Mouse (Mus musculus) myocyte (in vitro differentiated cells): ENCODE results near the gene Tbx5. TPM values are rescaled to one million over a fixed set of nuclear protein-coding genes. Genes with fewer than 3 reads are reported as not detected.

Experiments
- H3K27me3 ChIP-seq: one replicate; pipeline ENCODE4 v1.6.1; 2011; ENCODE audit not compliant: control insufficient read depth, insufficient read depth, insufficient read length
- H3K36me3 ChIP-seq: one replicate; pipeline ENCODE4 v1.6.1; 2011; ENCODE audit not compliant: control insufficient read depth, insufficient read depth
- H3K4me2 ChIP-seq: one replicate; pipeline ENCODE4 v1.6.1; 2011; ENCODE audit warnings: low read depth, control low read depth
- H3K4me3 ChIP-seq: one replicate; pipeline ENCODE4 v1.5.1; 2011; ENCODE audit warnings: mild to moderate bottlenecking, control low read depth, moderate library complexity
- H3K79me2 ChIP-seq: one replicate; pipeline ENCODE4 v1.6.1; 2011; ENCODE audit not compliant: control insufficient read depth, insufficient read depth
- H3ac ChIP-seq: one replicate; pipeline ENCODE4 v1.6.1; 2011; ENCODE audit not compliant: control insufficient read depth, insufficient read length
- CEBPB ChIP-seq: IDR thresholded peaks from 2 replicates; pipeline ENCODE4 v1.6.1; 2011; ENCODE audit warnings: mild to moderate bottlenecking, moderate library complexity; ENCODE audit not compliant: poor library complexity, insufficient read depth, severe bottlenecking
- E2F4 ChIP-seq: IDR thresholded peaks from one replicate; pipeline ENCODE4 v1.6.1; 2011; ENCODE audit warnings: mild to moderate bottlenecking, control low read depth, moderate library complexity; ENCODE audit not compliant: insufficient read depth
- MAX ChIP-seq: IDR thresholded peaks from one replicate; pipeline ENCODE4 v1.6.1; 2011; ENCODE audit warnings: low read depth, mild to moderate bottlenecking, control low read depth
- MYOD1 ChIP-seq, 3 experiments: IDR thresholded peaks; one replicate each; pipeline ENCODE4 v1.6.1; 2011; ENCODE audit warnings: control low read depth in 2 of 3, low read depth in 2 of 3, mild to moderate bottlenecking in 2 of 3, moderate library complexity in 1 of 3; ENCODE audit not compliant: insufficient read length in 2 of 3, control insufficient read depth in 1 of 3
- MYOG ChIP-seq, 3 experiments: IDR thresholded peaks; one replicate each; pipeline ENCODE4 v1.6.1; 2011; ENCODE audit warnings: control low read depth in 2 of 3, low read depth in 2 of 3, mild to moderate bottlenecking in 2 of 3; ENCODE audit not compliant: insufficient read length in 2 of 3, control insufficient read depth in 1 of 3, insufficient read depth in 1 of 3
- POLR2A ChIP-seq: IDR thresholded peaks from one replicate; pipeline ENCODE4 v1.6.1; 2011; ENCODE audit warnings: low read depth, mild to moderate bottlenecking, control low read depth, moderate library complexity; ENCODE audit not compliant: insufficient read length
- POLR2AphosphoS2 ChIP-seq: IDR thresholded peaks from one replicate; pipeline ENCODE4 v1.6.1; 2011; ENCODE audit warnings: low read depth, control low read depth; ENCODE audit not compliant: insufficient read length
- REST ChIP-seq: IDR thresholded peaks from one replicate; pipeline ENCODE4 v1.6.1; 2011; ENCODE audit warnings: mild to moderate bottlenecking, control low read depth, moderate library complexity; ENCODE audit not compliant: insufficient read depth, insufficient read length
- SRF ChIP-seq: IDR thresholded peaks from one replicate; pipeline ENCODE4 v1.6.1; 2011; ENCODE audit warnings: low read depth; ENCODE audit not compliant: control insufficient read depth, insufficient read length
- TCF12 ChIP-seq: IDR thresholded peaks from one replicate; pipeline ENCODE4 v1.6.1; 2011; ENCODE audit warnings: mild to moderate bottlenecking, control low read depth; ENCODE audit not compliant: poor library complexity, insufficient read depth, severe bottlenecking
- TCF3 ChIP-seq: IDR thresholded peaks from one replicate; pipeline ENCODE4 v1.6.1; 2011; ENCODE audit warnings: low read depth, control low read depth; ENCODE audit not compliant: insufficient read length
- USF1 ChIP-seq: IDR thresholded peaks from one replicate; pipeline ENCODE4 v1.6.1; 2011; ENCODE audit warnings: low read depth, mild to moderate bottlenecking, control low read depth, moderate library complexity
- polyA plus RNA-seq: library from polyadenylated mRNA; unstranded; fragments of >200 nt; fragmentation: generic; extraction: Trizol; gene quantifications from one replicate; pipeline ENCODE4 v1.2.1, GENCODE M21; 2012; ENCODE audit warnings: missing spikeins

Gene Tbx5
- polyA plus RNA-seq, 1 experiment = not detected

DNA sequence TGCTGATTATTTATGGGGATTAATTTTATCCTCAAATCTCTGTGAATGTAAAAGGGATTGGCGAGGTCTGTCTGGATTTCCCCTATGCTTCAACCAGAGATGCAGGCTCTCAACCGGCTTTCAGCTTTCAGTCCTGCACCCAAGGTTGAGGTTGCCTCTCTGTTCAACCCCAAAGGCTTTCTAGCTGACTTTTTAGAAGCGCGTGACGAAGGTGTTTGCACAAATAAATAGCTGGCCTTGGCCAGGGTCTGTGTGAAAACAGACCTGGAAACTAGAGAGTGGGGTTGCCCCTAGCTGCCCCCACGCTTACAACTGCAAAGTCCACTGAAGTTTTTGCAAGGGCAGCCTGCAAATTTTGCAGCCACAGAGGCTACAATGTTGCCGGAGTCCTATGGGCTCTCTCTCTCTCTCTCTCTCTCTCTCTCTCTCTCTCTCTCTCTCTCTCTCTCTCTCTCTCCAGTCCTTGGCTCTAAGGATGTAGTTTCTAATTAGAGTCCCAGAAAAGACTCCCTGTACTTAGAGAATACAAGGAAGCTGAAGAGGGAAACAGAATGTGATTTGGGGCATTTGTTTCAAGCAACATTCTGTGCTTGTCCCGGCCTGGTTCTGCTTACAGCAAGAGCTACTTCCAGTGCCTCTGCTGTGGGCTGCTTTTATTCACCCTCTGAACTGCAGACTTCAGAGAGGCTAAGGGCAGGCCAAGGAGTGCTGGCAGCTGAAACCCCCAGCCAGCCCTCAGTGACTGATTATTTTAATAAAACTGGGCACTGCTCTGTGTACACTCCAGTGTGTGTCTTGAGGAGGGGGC lies 959 bp downstream of the Tbx5 start:
- no peak overlapping the region for H3K4me2 ChIP-seq
- H3ac ChIP-seq = no peak overlapping the region
- TF ChIP-seq REST = no peak
- TF ChIP-seq USF1 = no peak
- TF ChIP-seq SRF = no peak
- TF ChIP-seq MYOD1 (IDR thresholded peaks at IDR 0.05; ENCODE audit: control insufficient read depth in 1 of 3, insufficient read length in 2 of 3, low read depth in 2 of 3) = no peak
- TF ChIP-seq E2F4 = no peak
- no peak for TF ChIP-seq POLR2AphosphoS2
- no peak for TF ChIP-seq CEBPB
- TF ChIP-seq MYOG (IDR thresholded peaks at IDR 0.05; ENCODE audit: control insufficient read depth in 1 of 3, insufficient read depth in 1 of 3, insufficient read length in 2 of 3, low read depth in 2 of 3) = no peak
- no peak for TF ChIP-seq TCF12
- TF ChIP-seq MAX = no peak
- TF ChIP-seq TCF3 = no peak
- TF ChIP-seq POLR2A = no peak
- H3K79me2 ChIP-seq = no peaks in the 10 kb centered on the region
- no peak overlapping the region for H3K4me3 ChIP-seq
- H3K36me3 ChIP-seq = no peaks in the 10 kb centered on the region
- peaks cover 71% of the 10 kb centered on the region for H3K27me3 ChIP-seq

GRCm38 (mm10) chr5:119834031-119834403 lies 1.5 kb downstream of the Tbx5 start:
- H3K4me3 ChIP-seq = no peak overlapping the region
- H3ac ChIP-seq = no peak overlapping the region
- TF ChIP-seq POLR2AphosphoS2 (no peak), E2F4 (no peak), CEBPB (no peak), TCF3 (no peak), POLR2A (no peak), MYOG (IDR thresholded peaks at IDR 0.05; ENCODE audit: control insufficient read depth in 1 of 3, insufficient read depth in 1 of 3, insufficient read length in 2 of 3, low read depth in 2 of 3) (no peak), TCF12 (no peak), REST (no peak), MYOD1 (IDR thresholded peaks at IDR 0.05; ENCODE audit: control insufficient read depth in 1 of 3, insufficient read length in 2 of 3, low read depth in 2 of 3) (no peak), SRF (no peak), MAX (no peak), USF1 (no peak)

DNA sequence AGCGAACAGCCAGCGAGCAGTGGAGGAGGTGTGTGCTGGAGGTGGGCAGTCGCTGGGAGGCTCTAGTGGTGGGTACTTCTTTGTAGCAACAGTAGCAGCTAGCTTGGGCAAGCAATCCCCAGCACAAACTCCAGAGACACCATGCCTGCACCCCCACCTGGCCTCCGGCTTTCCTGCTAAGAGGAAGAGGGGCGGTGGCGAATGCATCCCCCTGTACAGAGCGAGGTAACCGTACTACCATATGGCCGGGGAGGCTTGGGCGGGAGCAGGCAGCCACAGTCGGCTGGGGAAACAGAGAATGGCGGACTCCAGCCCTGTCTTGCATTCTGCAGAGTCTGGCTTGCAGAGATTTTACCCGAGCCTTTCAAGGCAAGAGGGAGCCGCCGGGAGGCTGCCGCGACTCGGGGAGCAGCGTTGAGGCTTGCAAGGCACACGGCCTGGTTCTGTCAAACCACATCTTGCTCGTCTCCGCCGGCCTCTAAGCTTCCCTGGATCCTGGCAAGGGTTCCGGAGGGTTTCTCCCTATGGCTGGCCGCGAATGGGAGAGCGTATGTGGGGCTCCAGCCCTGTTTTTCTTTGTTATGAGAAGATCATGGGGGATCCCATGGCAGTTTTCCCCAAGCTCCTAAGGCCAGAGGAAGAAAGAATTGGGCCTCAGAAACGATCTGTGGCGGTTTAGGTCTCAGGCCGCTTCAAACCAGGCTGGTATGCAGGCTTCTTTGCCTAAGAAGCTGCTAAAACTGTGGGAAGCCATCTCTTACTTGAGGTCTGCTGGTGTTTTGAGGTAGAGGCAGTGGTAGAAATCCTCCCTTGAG lies 2.8 kb downstream of the Tbx5 start:
- H3ac ChIP-seq = no peak overlapping the region
- no peak overlapping the region for H3K4me3 ChIP-seq
- no peak overlapping the region for H3K4me2 ChIP-seq
- TF ChIP-seq CEBPB (no peak), POLR2AphosphoS2 (no peak), MYOD1 (IDR thresholded peaks at IDR 0.05; ENCODE audit: control insufficient read depth in 1 of 3, insufficient read length in 2 of 3, low read depth in 2 of 3) (no peak), SRF (no peak), MYOG (IDR thresholded peaks at IDR 0.05; ENCODE audit: control insufficient read depth in 1 of 3, insufficient read depth in 1 of 3, insufficient read length in 2 of 3, low read depth in 2 of 3) (no peak), POLR2A (no peak), REST (no peak), TCF3 (no peak), MAX (no peak), USF1 (no peak), TCF12 (no peak), E2F4 (no peak)
- H3K27me3 ChIP-seq = peaks cover 78% of the 10 kb centered on the region
- H3K79me2 ChIP-seq = no peaks in the 10 kb centered on the region
- no peaks in the 10 kb centered on the region for H3K36me3 ChIP-seq

More at GRCm38 (mm10) chr5:119834031-119834403, 1.5 kb downstream of the Tbx5 start:
- Histone ChIP-seq H3K36me3 (no peaks in the 10 kb centered on the region), H3K27me3 (peaks cover 76% of the 10 kb centered on the region), H3K4me2 (no peak overlapping the region), H3K79me2 (no peaks in the 10 kb centered on the region)

GRCm38 (mm10) chr5:119835868-119836209 lies 3.4 kb downstream of the Tbx5 start:
- Histone ChIP-seq H3ac (no peak overlapping the region), H3K4me2 (no peak overlapping the region), H3K36me3 (no peaks in the 10 kb centered on the region), H3K27me3 (peaks cover 81% of the 10 kb centered on the region), H3K4me3 (no peak overlapping the region), H3K79me2 (no peaks in the 10 kb centered on the region)
- TF ChIP-seq E2F4 = no peak
- TF ChIP-seq USF1 = no peak
- TF ChIP-seq TCF12 = no peak
- no peak for TF ChIP-seq REST
- TF ChIP-seq MAX = no peak
- TF ChIP-seq SRF = no peak
- TF ChIP-seq POLR2AphosphoS2 = no peak
- TF ChIP-seq CEBPB = no peak
- TF ChIP-seq MYOD1 (IDR thresholded peaks at IDR 0.05; ENCODE audit: control insufficient read depth in 1 of 3, insufficient read length in 2 of 3, low read depth in 2 of 3) = no peak
- no peak for TF ChIP-seq TCF3
- TF ChIP-seq MYOG (IDR thresholded peaks at IDR 0.05; ENCODE audit: control insufficient read depth in 1 of 3, insufficient read depth in 1 of 3, insufficient read length in 2 of 3, low read depth in 2 of 3) = no peak
- no peak for TF ChIP-seq POLR2A
